Mouse (Mus musculus) embryonic facial prominence, embryonic 11.5 days (tissue): ENCODE data around the gene Gm43518. TPM values are rescaled to one million over a fixed set of nuclear protein-coding genes. Genes with fewer than 3 reads are reported as not detected.
A peak's percentile ranks its signal among the peaks of the same experiment; 100 is the strongest.

ENCODE experiments used
- ATAC-seq: fragments of 200-750 bp; cut with Nextera tagmentation; replicated peaks from 2 replicates; pipeline ENCODE4 v1.8.0; 2017; ENCODE audit warnings: low read depth; ENCODE audit not compliant: insufficient number of reproducible peaks, low FRiP score, low TSS enrichment
- DNase-seq: peaks from one replicate; pipeline ENCODE4 v3.0.0-alpha.2; 2015; ENCODE audit warnings: low spot score
- H3K27ac ChIP-seq: fragments of 300-500 bp; sonication (generic); replicated peaks from 2 replicates; pipeline ENCODE4 v1.5.1; 2014; ENCODE audit warnings: mild to moderate bottlenecking, low read depth, low read length, control low read depth
- H3K27me3 ChIP-seq: fragments of 300-500 bp; sonication (generic); 2 replicates; pipeline ENCODE4 v1.6.1; 2014; ENCODE audit warnings: mild to moderate bottlenecking, low read length, moderate library complexity, mixed read lengths; ENCODE audit not compliant: control insufficient read depth, insufficient read depth
- H3K36me3 ChIP-seq: fragments of 300-500 bp; sonication (generic); replicated peaks from 2 replicates; pipeline ENCODE4 v1.6.1; 2014; ENCODE audit warnings: low read depth, mild to moderate bottlenecking, low read length, moderate library complexity, mixed read lengths; ENCODE audit not compliant: control insufficient read depth, insufficient read depth
- H3K4me1 ChIP-seq: fragments of 300-500 bp; sonication (generic); 2 replicates; pipeline ENCODE4 v1.6.1; 2014; ENCODE audit warnings: low read length, mixed read lengths; ENCODE audit not compliant: control insufficient read depth, insufficient read depth
- H3K4me2 ChIP-seq: fragments of 300-500 bp; sonication (generic); 2 replicates; pipeline ENCODE4 v1.6.1; 2014; ENCODE audit warnings: low read depth, mild to moderate bottlenecking, control low read depth, low read length, moderate library complexity
- H3K4me3 ChIP-seq: fragments of 300-500 bp; sonication (generic); 2 replicates; pipeline ENCODE4 v1.5.1; 2014; ENCODE audit warnings: low read depth, low read length, control low read depth
- H3K9ac ChIP-seq: fragments of 300-500 bp; sonication (generic); replicated peaks from 2 replicates; pipeline ENCODE4 v1.6.1; 2014; ENCODE audit warnings: mild to moderate bottlenecking, control low read depth, low read length
- H3K9me3 ChIP-seq: fragments of 300-500 bp; sonication (generic); replicated peaks from 2 replicates; pipeline ENCODE4 v1.6.1; 2016; ENCODE audit warnings: mild to moderate bottlenecking, low read length, inconsistent platforms, mixed read lengths; ENCODE audit not compliant: control insufficient read depth
- WGBS: fragments of 180-500 bp; shearing (Covaris S2); extraction: QIAGEN DNeasy Blood & Tissue Kit; methylation state at CpG from one replicate; pipeline ENCODE4 v1.1.7; 2014; 5-methylcytosine and 5-hydroxymethylcytosine counted together
- polyA plus RNA-seq: library from polyadenylated mRNA; unstranded; fragments of >200 nt; fragmentation: Nextera tagmentation; extraction: Ambion mirVana; gene quantifications from 2 replicates; pipeline ENCODE4 v1.2.1, GENCODE M21; 2014

Gene Gm43518
- polyA plus RNA-seq, 1 experiment from 2014 or later: not detected

GRCm38 (mm10) chr5:123890987-123891386 is 36.2 kb upstream of the Gm43518 start:
- Histone ChIP-seq H3K9me3 (no peaks in the 10 kb centered on the region), H3K27me3 (no peaks in the 10 kb centered on the region), H3K27ac (no peak overlapping the region), H3K36me3 (no peaks in the 10 kb centered on the region), H3K4me1 (no peaks in the 10 kb centered on the region), H3K9ac (no peak overlapping the region), H3K4me3 (no peak overlapping the region), H3K4me2 (no peak overlapping the region)
- 68% methylated on average over 5 of the region's 5 CpGs for WGBS
- DNase-seq (no peak), ATAC-seq (no peak)

GRCm38 (mm10) chr5:123891669-123892068 is 35.5 kb upstream of the Gm43518 start:
- no peaks in the 10 kb centered on the region for H3K4me1 ChIP-seq
- no peak overlapping the region for H3K9ac ChIP-seq
- H3K27ac ChIP-seq: no peak overlapping the region
- H3K36me3 ChIP-seq: no peaks in the 10 kb centered on the region
- no peak overlapping the region for H3K4me3 ChIP-seq
- 48% methylated on average over 6 of the region's 6 CpGs for whole genome bisulfite sequencing
- DNase-seq (peak; percentile 48), ATAC-seq (no peak)
- no peaks in the 10 kb centered on the region for H3K27me3 ChIP-seq
- no peak overlapping the region for H3K4me2 ChIP-seq
- H3K9me3 ChIP-seq: no peaks in the 10 kb centered on the region

- no peaks in the 10 kb centered on the region for H3K4me1 ChIP-seq
- no peak overlapping the region for H3K27ac ChIP-seq
- no peaks in the 10 kb centered on the region for H3K27me3 ChIP-seq
- no peak overlapping the region for H3K4me3 ChIP-seq
- no peak overlapping the region for H3K9ac ChIP-seq
- ATAC-seq (no peak), DNase-seq (no peak)
- H3K4me2 ChIP-seq: no peak overlapping the region
- no peaks in the 10 kb centered on the region for H3K9me3 ChIP-seq
- no peaks in the 10 kb centered on the region for H3K36me3 ChIP-seq
- 85% methylated on average over 5 of the region's 5 CpGs for WGBS
These were observed 33.7 kb upstream of the Gm43518 start for GRCm38 (mm10) chr5:123893520-123893919.

GRCm38 (mm10) chr5:123896395-123896794 is 30.8 kb upstream of the Gm43518 start:
- Histone ChIP-seq H3K27me3 (no peaks in the 10 kb centered on the region), H3K9ac (no peak overlapping the region), H3K4me3 (no peak overlapping the region), H3K27ac (no peak overlapping the region), H3K36me3 (no peaks in the 10 kb centered on the region), H3K4me1 (no peaks in the 10 kb centered on the region), H3K9me3 (no peaks in the 10 kb centered on the region), H3K4me2 (no peak overlapping the region)
- ATAC-seq: no peak
- WGBS: 86% methylated on average over 11 of the region's 11 CpGs
- peak; percentile 13 for DNase-seq

GRCm38 (mm10) chr5:123897352-123897751 is 29.9 kb upstream of the Gm43518 start:
- H3K36me3 ChIP-seq: no peaks in the 10 kb centered on the region
- no peak overlapping the region for H3K4me2 ChIP-seq
- H3K27ac ChIP-seq: no peak overlapping the region
- DNase-seq: no peak
- H3K4me1 ChIP-seq: no peaks in the 10 kb centered on the region
- H3K9me3 ChIP-seq: no peaks in the 10 kb centered on the region
- H3K9ac ChIP-seq: no peak overlapping the region
- no peaks in the 10 kb centered on the region for H3K27me3 ChIP-seq
- 87% methylated on average over 13 of the region's 13 CpGs for WGBS
- no peak for ATAC-seq
- H3K4me3 ChIP-seq: no peak overlapping the region

- Histone ChIP-seq H3K27ac (no peak overlapping the region), H3K9me3 (no peaks in the 10 kb centered on the region), H3K4me1 (no peaks in the 10 kb centered on the region), H3K9ac (no peak overlapping the region), H3K27me3 (no peaks in the 10 kb centered on the region), H3K36me3 (peaks cover 2% of the 10 kb centered on the region; the same call in 1 of the 2 replicates), H3K4me3 (no peak overlapping the region), H3K4me2 (no peak overlapping the region)
- DNase-seq (no peak), ATAC-seq (no peak)
- 70% methylated on average over 11 of the region's 11 CpGs for WGBS
These were observed 23.1 kb upstream of the Gm43518 start for GRCm38 (mm10) chr5:123904059-123904672.

- no peak for DNase-seq
These were observed 20.9 kb upstream of the Gm43518 start for GRCm38 (mm10) chr5:123906146-123906975.

More at GRCm38 (mm10) chr5:123906146-123906975, 20.9 kb upstream of the Gm43518 start:
- no peaks in the 10 kb centered on the region for H3K9me3 ChIP-seq
- H3K4me3 ChIP-seq: peak overlapping the region; percentile 82; the same call in 1 of the 2 replicates
- H3K9ac ChIP-seq: no peak overlapping the region
- no peak overlapping the region for H3K4me2 ChIP-seq
- no peak overlapping the region for H3K27ac ChIP-seq
- no peaks in the 10 kb centered on the region for H3K4me1 ChIP-seq
- no peaks in the 10 kb centered on the region for H3K27me3 ChIP-seq
- ATAC-seq: no peak
- peaks cover 2% of the 10 kb centered on the region for H3K36me3 ChIP-seq
- 73% methylated on average over 17 of the region's 17 CpGs for WGBS
